Mouse (Mus musculus) liver, embryonic 14.5 days (tissue): Measurements from ENCODE around the gene Pptc7.

Source experiments
- CTCF ChIP-seq: IDR thresholded peaks from 2 replicates; pipeline ENCODE4 v1.5.1; 2016; ENCODE audit warnings: antibody characterized with exemption, low read depth, control low read depth
- EP300 ChIP-seq: IDR thresholded peaks from 2 replicates; pipeline ENCODE4 v1.6.1; 2016; ENCODE audit warnings: antibody characterized with exemption, low read depth

GRCm38 (mm10) chr5:122312942-122313684 is 28.9 kb downstream of the Pptc7 start:
- TF ChIP-seq CTCF: no peak
- no peak for TF ChIP-seq EP300
